26 mouse cellular contexts compared by ENCODE assay signal in the genomic region with DNA sequence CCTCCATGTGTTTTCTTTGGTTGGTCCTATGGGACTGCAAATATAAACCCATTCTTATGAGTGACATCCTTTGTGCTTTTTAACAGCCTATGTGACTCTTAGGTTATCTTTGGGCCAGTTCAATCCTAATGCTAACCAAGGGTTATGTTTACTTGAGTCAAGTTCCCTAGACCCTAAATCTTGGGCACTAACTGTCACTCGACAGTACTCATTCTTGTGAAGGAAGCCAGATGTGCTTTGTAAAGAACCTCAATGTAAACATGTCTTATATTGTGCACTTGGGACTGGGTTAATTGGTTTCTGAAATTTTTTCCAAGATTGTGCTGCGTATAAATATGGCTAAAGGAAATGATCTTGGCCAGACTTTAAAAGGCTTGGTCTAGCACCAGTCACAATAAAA.
"Had no signal": no experiment of that assay in that cellular context is flagged by ENCODE, and none has a peak within 500 bp of the region (broad histone marks: within the 10 kb centered on the region; RNA-seq: fewer than 3 reads in every experiment).

No protein-coding gene starts in this region.

- H3K36me3 ChIP-seq: heart, embryonic 10.5 days; heart, embryonic 12.5 days; hindbrain, embryonic 10.5 days; hindbrain, embryonic 12.5 days; intestine, embryonic 15.5 days; limb, embryonic 13.5 days; liver, embryonic 13.5 days; liver, embryonic 15.5 days had no signal

- H3K4me2 ChIP-seq: heart, embryonic 12.5 days; hindbrain, embryonic 12.5 days; hindbrain, embryonic 14.5 days; intestine, embryonic 15.5 days; limb, embryonic 13.5 days; liver, embryonic 11.5 days; liver, embryonic 13.5 days; liver, embryonic 15.5 days had no signal

- H3K9ac ChIP-seq: heart, embryonic 12.5 days; hindbrain, embryonic 12.5 days; hindbrain, embryonic 14.5 days; intestine, embryonic 15.5 days; limb, embryonic 13.5 days; liver, embryonic 13.5 days; liver, embryonic 15.5 days; liver, postnatal 0 days had no signal

- ATAC-seq: hindbrain, embryonic 16.5 days; inflammation-experienced regulatory T-cells, adult 6 months; intestine, embryonic 15.5 days; intestine, postnatal 0 days; liver, postnatal 0 days had no signal

- H3K27ac ChIP-seq: gastrocnemius, adult 2 months; heart, embryonic 10.5 days; hindbrain, embryonic 10.5 days; hindbrain, embryonic 12.5 days; hindbrain, embryonic 14.5 days; intestine, embryonic 15.5 days; layer of hippocampus, adult 2 months; left cerebral cortex, adult 2 months; limb, embryonic 13.5 days; liver, embryonic 13.5 days; liver, embryonic 15.5 days had no signal

- H3K9me3 ChIP-seq: heart, embryonic 10.5 days; heart, embryonic 12.5 days; hindbrain, embryonic 10.5 days; intestine, embryonic 15.5 days; limb, embryonic 13.5 days; liver, embryonic 13.5 days; liver, embryonic 15.5 days had no signal

- H3K4me1 ChIP-seq: heart, embryonic 10.5 days; heart, embryonic 12.5 days; hindbrain, embryonic 10.5 days; hindbrain, embryonic 12.5 days; intestine, embryonic 15.5 days; limb, embryonic 13.5 days; liver, embryonic 13.5 days; liver, embryonic 15.5 days had no signal

- DNase-seq: gastrocnemius, adult 2 months; gastrocnemius, postnatal 10 days; gastrocnemius, postnatal 25 days; heart, adult 18-20 months; heart, postnatal 10 days; heart, postnatal 4 days; kidney, adult 9 months; kidney, postnatal 25 days; kidney, postnatal 4 days; liver; liver, embryonic 13.5 days; liver, postnatal 0 days had no signal

- H3K4me3 ChIP-seq: gastrocnemius, adult 2 months; heart, embryonic 10.5 days; heart, embryonic 12.5 days; hindbrain, embryonic 10.5 days; hindbrain, embryonic 12.5 days; intestine, embryonic 15.5 days; layer of hippocampus, adult 2 months; left cerebral cortex, adult 2 months; limb, embryonic 13.5 days; liver, embryonic 13.5 days; liver, embryonic 15.5 days had no signal

- H3K27me3 ChIP-seq: heart, embryonic 12.5 days; hindbrain, embryonic 12.5 days; intestine, embryonic 15.5 days; limb, embryonic 13.5 days; liver, embryonic 13.5 days; liver, embryonic 15.5 days had no signal
